Mouse (Mus musculus): Measurements from ENCODE around the gene Ankrd39.

Gene Ankrd39

GRCm38 (mm10) chr1:36529274-36529673 lies 18.0 kb downstream of the Ankrd39 start:
- no peak for DNase-seq (ENCODE audit: low spot score)

GRCm38 (mm10) chr1:36528351-36528750 lies 18.9 kb downstream of the Ankrd39 start:
- DNase-seq (ENCODE audit: low spot score), result no peak

DNA sequence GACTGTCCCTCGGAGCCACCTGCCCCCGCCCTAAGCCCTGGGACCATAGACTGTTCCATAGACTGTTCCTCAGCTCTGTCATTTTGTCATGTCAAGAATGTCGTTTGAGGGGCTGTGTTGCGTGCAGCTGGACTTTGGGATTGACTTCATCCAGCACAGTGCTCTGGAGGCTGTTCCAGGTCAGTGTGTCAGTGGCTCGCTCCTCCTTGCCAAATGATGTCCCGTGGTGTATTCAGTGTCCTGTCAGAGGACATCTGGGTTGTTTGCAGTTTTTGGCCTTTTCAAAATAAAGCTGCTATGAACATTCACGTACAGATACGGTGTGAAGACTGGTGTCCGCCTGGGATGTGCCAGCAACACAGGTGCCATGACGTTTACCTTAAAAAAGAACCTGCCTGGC lies 20.3 kb downstream of the Ankrd39 start:
- DNase-seq (ENCODE audit: low spot score), result no peak

GRCm38 (mm10) chr1:36525774-36526173 lies 21.5 kb downstream of the Ankrd39 start:
- DNase-seq (ENCODE audit: low spot score), result no peak

GRCm38 (mm10) chr1:36524058-36524457 lies 23.2 kb downstream of the Ankrd39 start:
- DNase-seq (ENCODE audit: low spot score), result no peak

DNA sequence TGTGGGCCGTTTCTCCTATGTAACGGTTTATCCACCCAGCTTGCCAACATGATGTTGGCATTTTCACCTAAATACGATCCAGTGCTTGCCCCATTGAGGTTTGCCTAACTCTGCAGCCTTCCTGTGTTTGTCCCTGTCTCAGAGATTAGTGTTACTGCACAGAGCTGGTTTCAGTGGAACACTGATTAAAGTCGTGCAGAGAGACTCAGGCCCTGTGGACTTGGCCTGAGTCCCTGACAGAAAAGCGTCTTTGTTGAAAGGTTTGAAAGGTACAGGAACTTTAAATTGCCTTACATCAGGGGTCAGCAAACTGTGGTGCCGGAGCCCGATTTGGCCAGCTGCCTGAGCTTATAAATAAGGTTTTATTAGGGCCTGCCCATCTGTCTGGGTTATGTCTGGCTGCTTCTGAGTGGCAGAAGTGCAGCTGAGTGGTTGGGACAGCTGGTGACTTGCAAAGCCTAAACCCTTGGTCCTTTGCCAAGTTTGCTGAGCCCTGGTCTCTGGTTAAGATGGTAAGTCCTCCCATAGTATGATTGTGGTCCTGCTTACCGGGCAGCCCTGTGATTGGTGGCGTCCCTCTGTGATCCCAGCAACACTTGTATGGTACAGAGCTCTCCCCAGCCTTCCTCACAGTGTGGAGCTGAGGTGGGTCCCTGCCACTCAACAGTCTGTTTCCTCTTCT lies 23.8 kb downstream of the Ankrd39 start:
- DNase-seq (ENCODE audit: low spot score), result no peak

DNA sequence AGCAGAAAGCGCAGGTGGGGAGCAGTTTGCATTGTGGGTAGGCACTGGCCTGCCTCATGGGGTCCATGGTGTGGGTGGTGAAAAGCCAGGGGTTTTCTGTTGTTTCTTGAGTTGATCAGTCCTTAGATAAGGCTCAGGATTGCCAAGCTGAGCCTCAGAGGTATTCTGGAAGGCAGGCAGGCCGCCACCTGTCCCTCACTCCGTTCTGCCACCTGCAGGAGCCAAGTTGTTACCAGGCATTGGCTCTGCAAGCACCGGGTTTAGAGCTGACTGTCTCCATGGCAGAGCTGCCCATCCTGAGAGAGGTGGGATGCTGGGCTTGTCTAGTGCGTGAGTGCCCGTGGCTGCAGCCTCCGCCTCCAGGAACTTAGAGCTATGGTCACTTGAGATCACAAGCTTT lies 25.0 kb downstream of the Ankrd39 start:
- no peak for DNase-seq (ENCODE audit: low spot score)

GRCm38 (mm10) chr1:36519626-36520025 lies 27.6 kb downstream of the Ankrd39 start:
- no peak for DNase-seq (ENCODE audit: low spot score)

DNA sequence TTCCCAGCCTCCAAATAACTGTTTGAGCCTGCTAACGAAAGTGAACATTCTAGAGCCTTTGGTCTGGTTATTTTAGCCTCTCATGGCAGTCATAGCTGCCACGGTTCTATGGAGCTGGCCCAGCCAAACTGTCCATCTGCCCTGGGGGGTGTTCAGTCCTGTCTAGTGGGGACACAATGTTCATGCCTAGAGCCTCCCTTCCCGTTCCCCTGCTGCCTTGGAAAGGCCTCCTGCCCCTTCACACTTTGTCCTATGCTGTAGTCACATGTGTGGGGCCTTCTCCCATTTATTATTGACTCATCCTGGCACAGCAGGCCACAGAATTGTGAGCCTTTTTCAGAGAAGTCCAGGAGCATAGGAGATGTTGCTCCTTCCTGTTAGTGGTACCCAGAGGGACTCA lies 29.0 kb downstream of the Ankrd39 start:
- DNase-seq (ENCODE audit: low spot score), result no peak

- no peak for DNase-seq (ENCODE audit: low spot score)
These were observed 33.5 kb downstream of the Ankrd39 start for GRCm38 (mm10) chr1:36513718-36514117.

DNA sequence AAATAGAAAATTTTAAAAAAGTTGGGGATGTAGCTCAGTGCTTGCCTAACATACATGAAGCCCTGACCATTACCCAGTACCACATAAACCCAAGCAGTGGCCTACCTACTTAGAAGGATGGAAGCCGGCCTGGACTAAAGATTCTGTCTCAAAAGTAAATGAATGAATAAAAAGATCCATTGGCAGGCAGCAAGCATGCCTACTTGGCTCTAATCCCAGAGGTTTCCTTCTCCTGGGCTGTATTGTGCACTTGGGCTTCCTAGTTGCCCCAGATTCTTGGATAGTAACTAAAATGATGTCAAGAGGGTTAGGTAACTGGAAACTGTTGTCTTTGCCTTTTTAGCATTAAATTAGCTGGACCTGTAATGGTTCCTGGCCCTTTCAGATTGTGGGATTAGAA lies 33.9 kb downstream of the Ankrd39 start:
- DNase-seq (ENCODE audit: low spot score), result no peak

GRCm38 (mm10) chr1:36512966-36513280 lies 34.3 kb downstream of the Ankrd39 start:
- DNase-seq (ENCODE audit: low spot score), result no peak

DNA sequence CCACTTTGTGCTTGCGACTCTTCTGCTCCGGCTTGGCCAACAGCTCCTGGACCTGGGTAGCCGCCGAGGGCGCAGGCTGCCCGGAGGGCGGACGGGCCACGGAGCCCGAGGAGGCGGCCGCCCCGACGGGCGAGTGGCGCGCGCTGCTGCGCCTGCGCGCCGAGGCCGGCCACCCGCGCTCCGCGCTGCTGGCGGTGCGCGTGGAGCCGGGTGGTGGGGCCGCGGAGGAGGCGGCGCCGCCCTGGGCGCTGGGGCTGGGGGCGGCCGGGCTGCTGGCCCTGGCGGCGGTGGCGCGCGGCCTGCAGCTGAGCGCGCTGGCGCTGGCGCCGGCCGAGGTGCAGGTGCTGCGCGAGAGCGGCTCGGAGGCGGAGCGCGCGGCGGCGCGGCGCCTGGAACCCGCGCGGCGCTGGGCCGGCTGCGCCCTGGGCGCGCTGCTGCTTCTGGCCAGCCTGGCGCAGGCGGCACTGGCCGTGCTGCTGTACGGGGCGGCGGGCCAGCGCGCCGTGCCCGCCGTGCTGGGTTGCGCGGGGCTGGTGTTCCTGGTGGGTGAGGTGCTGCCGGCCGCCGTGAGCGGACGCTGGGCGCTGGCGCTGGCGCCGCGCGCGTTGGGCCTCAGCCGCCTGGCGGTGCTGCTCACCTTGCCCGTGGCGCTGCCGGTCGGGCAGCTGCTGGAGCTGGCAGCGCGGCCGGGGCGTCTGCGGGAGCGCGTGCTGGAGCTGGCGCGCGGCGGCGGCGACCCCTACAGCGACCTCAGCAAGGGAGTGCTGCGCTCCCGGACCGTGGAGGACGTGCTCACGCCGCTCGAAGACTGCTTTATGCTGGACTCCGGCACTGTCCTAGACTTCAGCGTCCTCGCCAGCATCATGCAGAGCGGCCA lies 34.9 kb downstream of the Ankrd39 start:
- DNase-seq (ENCODE audit: low spot score), result no peak

DNA sequence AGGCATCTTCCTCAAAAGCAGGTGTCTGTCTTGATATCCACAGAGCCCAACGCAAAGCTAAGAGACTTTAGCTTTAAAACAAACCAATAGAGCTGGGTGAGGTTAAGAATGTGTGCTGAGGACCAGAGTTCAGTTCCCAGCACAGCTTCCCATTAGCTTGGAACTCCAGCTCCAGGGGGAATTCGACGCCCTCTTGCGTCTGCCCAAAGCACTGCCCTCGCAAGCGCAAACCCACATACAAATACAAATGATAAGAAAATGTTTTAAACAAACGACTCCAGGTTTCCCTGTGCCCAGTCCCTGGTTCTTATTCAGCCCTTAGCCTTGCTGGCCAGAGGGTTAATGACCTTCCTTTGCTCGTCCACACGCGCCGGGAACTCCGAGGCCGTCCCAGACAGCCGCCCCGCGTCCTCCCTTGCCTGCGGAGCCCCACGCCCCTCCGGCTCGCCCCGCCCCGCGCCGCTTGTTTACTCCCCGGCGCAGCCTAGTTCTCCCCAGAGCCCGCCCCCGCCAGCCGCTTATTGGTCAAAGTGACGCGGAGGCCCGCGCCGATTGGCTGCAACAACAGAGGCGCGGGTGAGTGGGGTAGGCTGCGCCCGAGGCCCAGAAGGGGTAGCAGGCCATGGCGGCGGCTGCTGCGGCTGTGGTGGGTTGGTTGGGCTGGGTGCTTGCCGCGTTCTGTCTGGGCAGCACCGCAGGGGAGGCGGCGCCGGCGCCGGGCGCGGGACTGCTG lies 35.8 kb downstream of the Ankrd39 start, which contains the start of gene Cnnm3:
TSS of gene Cnnm3 (plus strand) at position 579 of the 733 bp plus-strand sequence.
- peak; percentile 97 for DNase-seq (ENCODE audit: low spot score)

GRCm38 (mm10) chr1:36508238-36508637 lies 39.0 kb downstream of the Ankrd39 start:
- no peak for DNase-seq (ENCODE audit: low spot score)

DNA sequence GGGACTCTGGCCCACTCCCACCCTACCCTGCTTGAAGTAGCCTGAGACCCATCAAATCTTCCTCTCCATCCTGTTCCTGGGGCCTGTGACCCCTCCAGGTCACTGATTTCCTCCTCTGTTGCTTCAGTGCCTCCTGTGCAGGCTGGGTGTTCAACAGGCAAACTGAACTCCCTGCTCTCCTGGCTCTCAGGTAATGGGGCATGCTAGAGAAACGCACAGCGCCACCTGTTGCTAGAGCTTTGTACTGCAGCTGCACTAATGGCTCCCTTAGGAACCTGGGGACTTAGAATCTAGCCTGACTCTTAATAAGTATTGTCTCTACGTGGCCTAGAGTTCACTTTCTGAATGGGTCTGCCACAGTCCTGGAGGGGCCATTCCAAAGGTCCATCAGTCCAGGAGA lies 46.0 kb downstream of the Ankrd39 start:
- peak; percentile 68 for DNase-seq (ENCODE audit: low spot score)

DNA sequence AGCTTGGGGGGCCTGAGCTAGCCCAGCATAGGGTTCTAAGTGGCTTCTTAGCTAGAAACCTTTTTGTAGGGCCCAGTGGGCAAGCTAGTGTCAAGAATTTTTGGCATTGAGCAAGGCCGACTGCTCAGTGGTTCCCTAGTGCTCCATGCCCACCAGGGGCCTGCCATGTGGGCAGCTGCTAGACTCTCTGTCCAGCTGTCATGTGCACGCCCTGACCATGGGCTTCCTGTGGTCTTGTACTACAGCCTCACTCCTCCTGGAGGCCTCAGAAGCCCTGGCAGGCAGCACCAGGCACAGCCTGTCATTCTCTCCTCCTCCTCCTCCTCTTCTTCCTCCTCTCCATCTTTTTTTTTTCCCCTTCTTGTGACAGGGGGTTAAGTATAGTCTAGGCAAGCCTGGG lies 49.9 kb downstream of the Ankrd39 start:
- DNase-seq (ENCODE audit: low spot score), result no peak

- no peak for DNase-seq (ENCODE audit: low spot score)
These were observed 50.5 kb downstream of the Ankrd39 start for GRCm38 (mm10) chr1:36496719-36497118.

DNA sequence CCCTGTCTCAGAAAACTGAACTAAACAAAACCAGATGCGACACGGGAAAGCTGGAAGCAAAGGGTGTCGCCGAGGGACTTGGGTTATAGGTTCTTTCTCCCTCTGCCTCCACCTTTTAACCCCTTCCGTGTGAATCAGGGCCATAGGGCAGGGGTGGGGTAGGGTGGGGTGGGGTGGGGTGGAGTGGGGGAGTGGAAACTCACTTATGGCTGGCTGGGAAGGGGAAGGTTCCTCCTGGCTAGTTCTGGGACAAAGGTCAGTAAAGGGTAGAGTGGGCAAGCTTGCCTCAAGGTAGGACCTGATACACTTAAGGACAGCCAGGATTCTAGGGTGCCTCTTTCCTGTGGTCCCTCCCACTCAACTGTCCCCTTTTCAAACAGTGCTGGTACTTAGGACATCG lies 53.9 kb downstream of the Ankrd39 start:
- no peak for DNase-seq (ENCODE audit: low spot score)

DNA sequence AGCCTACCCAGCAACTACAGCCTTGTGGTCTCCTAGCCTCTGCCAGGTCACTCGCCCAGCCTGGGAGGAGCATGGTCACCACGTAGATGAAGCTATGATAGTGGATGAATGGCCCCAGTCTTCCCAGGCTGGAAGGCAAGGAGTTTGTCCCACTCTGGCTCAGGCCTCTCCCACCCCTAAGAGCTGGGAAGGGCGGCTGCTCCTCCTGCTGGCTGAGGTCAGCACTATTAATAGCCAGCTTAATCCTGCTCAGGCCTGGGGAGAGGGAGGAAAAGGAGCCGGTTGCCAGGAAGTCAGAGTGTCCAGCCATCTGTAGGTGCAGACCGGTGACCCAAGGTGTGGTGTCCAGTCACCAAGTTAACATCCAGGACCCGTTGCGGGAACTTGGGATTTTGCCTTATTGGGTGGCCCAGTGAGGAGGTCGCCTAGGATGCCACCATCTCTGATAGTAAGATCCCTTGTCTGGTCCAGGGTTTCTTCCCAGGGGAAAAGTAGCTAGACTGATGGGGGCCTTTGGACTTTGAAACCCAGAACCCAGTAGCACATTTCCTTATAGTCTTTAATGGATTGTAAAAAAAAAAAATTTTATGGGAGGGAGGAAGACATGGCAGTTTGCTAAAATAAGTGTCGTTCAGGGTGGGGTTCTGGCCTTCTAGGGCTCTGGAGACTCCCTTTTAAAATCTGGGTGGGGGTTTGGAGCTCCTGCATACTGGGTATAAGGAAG lies 54.7 kb downstream of the Ankrd39 start:
- no peak for DNase-seq (ENCODE audit: low spot score)

DNA sequence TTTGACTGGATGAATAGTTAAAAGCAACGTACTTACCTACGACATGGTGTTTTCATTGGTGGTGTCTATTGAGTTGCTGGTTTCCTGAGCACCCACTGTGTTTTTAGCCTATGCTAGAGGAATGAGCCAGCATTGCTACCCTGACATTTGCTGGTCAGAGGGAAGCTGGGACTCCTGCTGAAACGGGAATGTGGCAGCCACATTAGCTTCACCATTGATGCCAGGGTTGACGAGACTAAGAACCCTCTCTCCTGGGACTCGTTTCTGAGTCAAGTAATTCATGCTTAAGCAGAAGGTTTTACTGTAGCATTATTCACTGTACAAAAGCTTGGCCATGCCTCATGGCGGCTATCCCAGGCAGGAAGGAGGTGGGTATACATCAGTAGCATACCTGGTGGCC lies 57.6 kb downstream of the Ankrd39 start:
- DNase-seq (ENCODE audit: low spot score), result no peak
